Mouse (Mus musculus): ENCODE data around the gene Basp1. TPM values are rescaled to one million over a fixed set of nuclear protein-coding genes. Genes with fewer than 3 reads are reported as not detected.
A peak's percentile ranks its signal among the peaks of the same experiment; 100 is the strongest.

Gene Basp1
- polyA plus RNA-seq, 1 experiment from 2014 or later: 0.94 TPM

DNA sequence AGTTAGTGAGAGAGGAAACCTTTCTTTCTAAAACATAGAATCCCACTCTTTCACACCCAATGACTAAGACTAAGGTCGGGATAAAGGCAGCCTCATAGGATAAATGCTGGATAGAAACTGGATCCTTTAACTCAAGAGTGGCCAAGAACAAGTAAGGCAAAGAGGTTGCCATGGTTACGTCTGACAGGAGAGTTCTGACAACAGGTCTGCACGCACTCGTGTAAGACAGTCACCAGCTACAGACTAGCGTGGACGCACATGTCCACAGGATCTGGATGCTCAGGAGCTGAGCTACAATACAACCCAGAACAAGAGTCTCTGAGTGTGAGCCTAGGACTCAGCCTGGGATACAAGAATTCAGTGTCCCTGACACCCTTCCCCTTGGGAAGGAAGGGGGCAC lies 26.0 kb downstream of the Basp1 start:
- WGBS (ENCODE audit: insufficient replicate concordance): 69% methylated on average over 6 of the region's 6 CpGs
- H3K27me3 ChIP-seq (ENCODE audit: control insufficient read depth, insufficient read depth, low read depth, low read length): no peaks in the 10 kb centered on the region
- H3K27ac ChIP-seq (ENCODE audit: low read length): no peak overlapping the region
- H3K36me3 ChIP-seq (ENCODE audit: control insufficient read depth, insufficient read depth): no peaks in the 10 kb centered on the region
- no peak overlapping the region for H3K4me2 ChIP-seq (ENCODE audit: low read depth, low read length)
- H3K9me3 ChIP-seq (replicated peaks; ENCODE audit: control insufficient read depth, low read length): no peaks in the 10 kb centered on the region
- H3K4me1 ChIP-seq (ENCODE audit: control insufficient read depth, low read depth, low read length): no peaks in the 10 kb centered on the region
- H3K4me3 ChIP-seq (ENCODE audit: low read depth, low read length): no peak overlapping the region
- ATAC-seq (ENCODE audit: low read depth): no peak
- no peak overlapping the region for H3K9ac ChIP-seq (ENCODE audit: low read depth, low read length)

DNA sequence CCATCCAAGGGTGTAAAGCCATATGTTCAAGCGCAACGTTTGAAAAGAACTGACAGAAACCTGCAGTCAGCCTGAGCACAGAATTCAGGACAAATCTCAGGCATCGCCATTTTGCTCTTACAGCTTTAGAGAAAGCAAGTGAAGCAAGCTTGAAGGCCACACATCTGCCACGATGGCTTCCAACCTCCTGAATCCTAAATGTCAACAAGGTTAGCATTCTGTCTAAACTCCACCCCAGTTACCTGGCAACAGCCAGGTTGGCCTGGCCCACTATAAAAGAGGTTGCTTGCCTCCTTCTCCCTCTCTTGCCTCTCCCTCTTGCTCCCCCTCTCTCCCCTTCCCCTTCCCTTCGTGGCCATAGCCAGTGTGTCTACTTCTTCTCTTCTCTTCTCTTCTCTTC lies 33.5 kb downstream of the Basp1 start:
- Histone ChIP-seq H3K4me2 (ENCODE audit: low read depth, low read length) (no peak overlapping the region), H3K27ac (ENCODE audit: low read length) (no peak overlapping the region), H3K27me3 (ENCODE audit: control insufficient read depth, insufficient read depth, low read depth, low read length) (no peaks in the 10 kb centered on the region), H3K4me3 (ENCODE audit: low read depth, low read length) (no peak overlapping the region), H3K9ac (ENCODE audit: low read depth, low read length) (no peak overlapping the region), H3K9me3 (replicated peaks; ENCODE audit: control insufficient read depth, low read length) (no peaks in the 10 kb centered on the region), H3K4me1 (ENCODE audit: control insufficient read depth, low read depth, low read length) (no peaks in the 10 kb centered on the region), H3K36me3 (ENCODE audit: control insufficient read depth, insufficient read depth) (no peaks in the 10 kb centered on the region)
- WGBS (ENCODE audit: insufficient replicate concordance): 65% methylated on average over 5 of the region's 5 CpGs
- ATAC-seq (ENCODE audit: low read depth): no peak

DNA sequence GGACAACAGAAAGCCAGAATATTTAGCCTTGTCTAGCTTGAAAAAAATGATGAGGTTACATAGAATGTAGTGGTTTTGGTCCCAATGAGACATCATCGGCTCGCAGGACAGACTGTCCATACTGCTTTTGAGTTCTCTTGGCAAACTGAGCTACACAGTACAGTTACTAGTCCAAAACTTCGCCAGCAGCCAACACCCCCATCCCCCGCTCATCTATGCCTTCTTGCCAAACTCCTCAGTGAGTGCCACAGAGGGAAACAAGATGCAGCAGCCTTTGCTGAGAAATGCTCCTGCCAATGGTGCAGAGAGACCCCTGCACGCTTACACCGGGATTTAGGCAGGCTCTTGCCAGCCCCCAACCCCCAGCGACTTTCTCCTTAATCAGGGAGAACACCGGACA lies 34.9 kb downstream of the Basp1 start:
- Histone ChIP-seq H3K4me1 (ENCODE audit: control insufficient read depth, low read depth, low read length) (no peaks in the 10 kb centered on the region), H3K4me2 (ENCODE audit: low read depth, low read length) (no peak overlapping the region), H3K9me3 (replicated peaks; ENCODE audit: control insufficient read depth, low read length) (no peaks in the 10 kb centered on the region), H3K27ac (ENCODE audit: low read length) (no peak overlapping the region), H3K4me3 (ENCODE audit: low read depth, low read length) (no peak overlapping the region), H3K27me3 (ENCODE audit: control insufficient read depth, insufficient read depth, low read depth, low read length) (no peaks in the 10 kb centered on the region), H3K9ac (ENCODE audit: low read depth, low read length) (no peak overlapping the region), H3K36me3 (ENCODE audit: control insufficient read depth, insufficient read depth) (no peaks in the 10 kb centered on the region)
- ATAC-seq (ENCODE audit: low read depth): no peak
- WGBS (ENCODE audit: insufficient replicate concordance): 68% methylated on average over 8 of the region's 8 CpGs

DNA sequence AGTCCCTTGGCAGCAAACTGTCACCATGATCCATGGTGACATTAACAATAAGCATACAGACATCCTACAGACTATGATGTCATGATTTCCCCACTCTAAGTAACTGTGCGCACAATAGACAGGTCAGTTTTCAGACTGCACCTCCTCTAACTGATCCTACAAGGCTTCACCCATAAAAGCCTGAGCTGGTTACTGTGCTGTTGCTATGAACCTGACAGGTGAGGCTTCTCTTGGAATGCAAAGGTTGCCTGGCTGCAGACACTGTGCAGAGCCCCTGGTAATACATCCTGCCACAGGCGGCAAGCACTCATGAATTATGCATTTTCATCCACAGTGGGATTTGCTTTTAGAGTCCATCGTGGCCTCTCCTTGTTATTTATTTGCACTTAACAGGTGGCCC lies 36.6 kb downstream of the Basp1 start:
- no peaks in the 10 kb centered on the region for H3K27me3 ChIP-seq (ENCODE audit: control insufficient read depth, insufficient read depth, low read depth, low read length)
- no peaks in the 10 kb centered on the region for H3K36me3 ChIP-seq (ENCODE audit: control insufficient read depth, insufficient read depth)
- WGBS (ENCODE audit: insufficient replicate concordance): 66% methylated on average over 3 of the region's 3 CpGs
- no peak overlapping the region for H3K4me3 ChIP-seq (ENCODE audit: low read depth, low read length)
- no peak for ATAC-seq (ENCODE audit: low read depth)
- H3K9ac ChIP-seq (ENCODE audit: low read depth, low read length): no peak overlapping the region
- H3K4me1 ChIP-seq (ENCODE audit: control insufficient read depth, low read depth, low read length): no peaks in the 10 kb centered on the region
- H3K9me3 ChIP-seq (replicated peaks; ENCODE audit: control insufficient read depth, low read length): no peaks in the 10 kb centered on the region
- no peak overlapping the region for H3K27ac ChIP-seq (ENCODE audit: low read length)
- H3K4me2 ChIP-seq (ENCODE audit: low read depth, low read length): no peak overlapping the region

DNA sequence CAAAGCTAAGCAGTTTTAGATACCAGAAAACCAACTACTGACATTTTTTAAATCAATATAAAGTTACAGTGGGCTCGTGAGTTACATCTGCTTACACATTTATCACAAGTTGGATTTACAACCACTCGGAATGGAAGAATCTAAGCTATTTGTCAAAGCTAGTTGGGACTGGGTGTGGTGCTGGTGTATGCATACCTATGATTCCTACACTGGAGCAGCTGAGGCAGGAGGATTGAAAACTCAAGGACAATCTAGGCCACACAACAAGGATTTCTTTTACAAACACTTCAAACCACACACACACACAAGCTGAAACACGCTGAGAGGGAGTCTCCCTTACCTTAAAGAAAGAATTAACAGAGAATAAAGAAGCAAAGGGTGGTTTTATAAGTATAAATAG lies 40.1 kb downstream of the Basp1 start:
- ATAC-seq (ENCODE audit: low read depth): no peak

DNA sequence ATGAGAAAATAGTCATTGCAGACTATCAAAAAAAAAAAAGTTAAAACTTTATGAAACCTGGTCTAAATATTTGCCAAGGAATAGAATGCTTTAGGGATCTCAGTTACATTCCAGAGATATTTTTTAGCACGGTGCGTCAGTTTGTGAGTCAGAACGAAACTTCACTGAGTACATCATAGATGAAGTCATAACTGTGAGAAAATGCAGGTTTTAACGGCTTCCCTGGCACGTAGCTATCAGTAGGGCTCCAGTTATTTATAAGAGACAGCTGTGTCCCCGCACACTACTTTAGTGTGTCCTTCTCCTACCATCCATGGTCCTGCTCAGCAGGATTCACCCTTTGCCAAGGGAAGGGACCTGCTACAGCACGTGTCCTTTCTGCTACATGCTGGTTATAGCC lies 44.0 kb downstream of the Basp1 start:
- Histone ChIP-seq H3K36me3 (ENCODE audit: control insufficient read depth, insufficient read depth) (no peaks in the 10 kb centered on the region), H3K9me3 (replicated peaks; ENCODE audit: control insufficient read depth, low read length) (no peaks in the 10 kb centered on the region), H3K4me1 (ENCODE audit: control insufficient read depth, low read depth, low read length) (no peaks in the 10 kb centered on the region), H3K27ac (ENCODE audit: low read length) (no peak overlapping the region), H3K27me3 (ENCODE audit: control insufficient read depth, insufficient read depth, low read depth, low read length) (peaks cover 5% of the 10 kb centered on the region), H3K4me3 (ENCODE audit: low read depth, low read length) (no peak overlapping the region), H3K9ac (ENCODE audit: low read depth, low read length) (no peak overlapping the region), H3K4me2 (ENCODE audit: low read depth, low read length) (no peak overlapping the region)
- 68% methylated on average over 7 of the region's 7 CpGs for WGBS (ENCODE audit: insufficient replicate concordance)
- no peak for ATAC-seq (ENCODE audit: low read depth)

More for the DNA sequence above, 40.1 kb downstream of the Basp1 start:
- Histone ChIP-seq H3K27me3 (ENCODE audit: control insufficient read depth, insufficient read depth, low read depth, low read length) (no peaks in the 10 kb centered on the region), H3K9me3 (replicated peaks; ENCODE audit: control insufficient read depth, low read length) (no peaks in the 10 kb centered on the region), H3K36me3 (ENCODE audit: control insufficient read depth, insufficient read depth) (no peaks in the 10 kb centered on the region), H3K4me2 (ENCODE audit: low read depth, low read length) (no peak overlapping the region), H3K4me3 (ENCODE audit: low read depth, low read length) (no peak overlapping the region), H3K9ac (ENCODE audit: low read depth, low read length) (no peak overlapping the region), H3K27ac (ENCODE audit: low read length) (no peak overlapping the region), H3K4me1 (ENCODE audit: control insufficient read depth, low read depth, low read length) (no peaks in the 10 kb centered on the region)
- 56% methylated on average over 3 of the region's 3 CpGs for WGBS (ENCODE audit: insufficient replicate concordance)

DNA sequence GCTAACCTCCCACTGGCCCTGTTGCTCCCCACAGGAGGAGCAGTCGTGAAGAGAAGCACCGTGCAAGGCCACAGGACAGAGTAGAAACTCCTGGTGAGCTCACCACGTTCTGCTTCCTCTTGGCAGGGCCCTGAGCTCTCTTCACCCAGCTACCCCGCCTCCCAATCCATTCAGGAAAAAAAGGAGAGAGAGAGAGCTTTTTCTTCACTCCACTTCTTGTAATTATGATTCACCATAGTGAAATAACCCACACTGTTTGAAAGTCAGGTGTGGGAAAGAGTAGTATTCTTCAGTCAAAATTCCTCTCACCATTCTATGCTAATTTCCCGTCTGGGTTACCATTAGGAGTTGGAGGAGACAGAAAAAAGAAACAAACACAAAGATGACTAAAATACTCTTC lies 48.1 kb downstream of the Basp1 start:
- WGBS (ENCODE audit: insufficient replicate concordance): 43% methylated on average over 5 of the region's 5 CpGs
- no peak for ATAC-seq (ENCODE audit: low read depth)
- Histone ChIP-seq H3K27ac (ENCODE audit: low read length) (no peak overlapping the region), H3K4me2 (ENCODE audit: low read depth, low read length) (no peak overlapping the region), H3K4me3 (ENCODE audit: low read depth, low read length) (no peak overlapping the region), H3K36me3 (ENCODE audit: control insufficient read depth, insufficient read depth) (no peaks in the 10 kb centered on the region), H3K9ac (ENCODE audit: low read depth, low read length) (no peak overlapping the region), H3K4me1 (ENCODE audit: control insufficient read depth, low read depth, low read length) (no peaks in the 10 kb centered on the region), H3K9me3 (replicated peaks; ENCODE audit: control insufficient read depth, low read length) (no peaks in the 10 kb centered on the region), H3K27me3 (ENCODE audit: control insufficient read depth, insufficient read depth, low read depth, low read length) (peaks cover 11% of the 10 kb centered on the region)

DNA sequence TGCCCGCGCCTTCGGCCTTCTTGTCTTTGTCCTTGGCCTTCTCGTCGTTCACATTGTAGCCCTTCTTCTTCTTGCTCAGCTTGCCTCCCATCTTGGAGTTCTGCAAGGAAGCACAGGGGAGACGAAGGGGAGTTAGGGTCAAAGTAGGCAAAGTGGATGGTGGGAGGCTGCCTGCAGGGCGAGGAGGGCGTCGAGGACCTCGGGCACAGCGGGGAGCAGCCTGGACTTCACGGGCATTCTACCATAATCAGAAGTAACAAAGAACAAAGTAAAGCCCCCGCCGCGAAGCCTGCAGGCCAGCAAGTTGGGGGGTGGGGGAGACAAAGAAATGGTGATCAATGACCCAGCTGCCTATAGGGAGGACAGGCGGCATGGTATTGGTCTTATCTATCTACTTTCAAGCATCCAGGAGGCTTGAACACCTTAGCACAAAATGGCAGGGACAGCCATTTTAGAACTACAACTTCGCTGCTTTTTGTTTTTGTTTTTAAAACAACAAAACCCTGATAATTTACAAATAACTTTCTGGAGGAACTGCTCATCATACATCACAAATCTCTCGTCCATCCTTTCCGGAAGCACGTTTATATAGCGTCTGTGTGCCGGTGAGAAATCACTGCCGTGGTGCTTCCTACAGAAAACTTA lies 48.6 kb downstream of the Basp1 start:
- Histone ChIP-seq H3K9ac (ENCODE audit: low read depth, low read length) (no peak overlapping the region), H3K27ac (ENCODE audit: low read length) (no peak overlapping the region), H3K9me3 (replicated peaks; ENCODE audit: control insufficient read depth, low read length) (no peaks in the 10 kb centered on the region), H3K27me3 (ENCODE audit: control insufficient read depth, insufficient read depth, low read depth, low read length) (peaks cover 11% of the 10 kb centered on the region), H3K4me2 (ENCODE audit: low read depth, low read length) (peak overlapping the region; percentile 57), H3K4me3 (ENCODE audit: low read depth, low read length) (peak overlapping the region; percentile 42), H3K4me1 (ENCODE audit: control insufficient read depth, low read depth, low read length) (no peaks in the 10 kb centered on the region), H3K36me3 (ENCODE audit: control insufficient read depth, insufficient read depth) (no peaks in the 10 kb centered on the region)
- ATAC-seq (ENCODE audit: low read depth): no peak
- WGBS (ENCODE audit: insufficient replicate concordance): 51% methylated on average over 23 of the region's 23 CpGs

DNA sequence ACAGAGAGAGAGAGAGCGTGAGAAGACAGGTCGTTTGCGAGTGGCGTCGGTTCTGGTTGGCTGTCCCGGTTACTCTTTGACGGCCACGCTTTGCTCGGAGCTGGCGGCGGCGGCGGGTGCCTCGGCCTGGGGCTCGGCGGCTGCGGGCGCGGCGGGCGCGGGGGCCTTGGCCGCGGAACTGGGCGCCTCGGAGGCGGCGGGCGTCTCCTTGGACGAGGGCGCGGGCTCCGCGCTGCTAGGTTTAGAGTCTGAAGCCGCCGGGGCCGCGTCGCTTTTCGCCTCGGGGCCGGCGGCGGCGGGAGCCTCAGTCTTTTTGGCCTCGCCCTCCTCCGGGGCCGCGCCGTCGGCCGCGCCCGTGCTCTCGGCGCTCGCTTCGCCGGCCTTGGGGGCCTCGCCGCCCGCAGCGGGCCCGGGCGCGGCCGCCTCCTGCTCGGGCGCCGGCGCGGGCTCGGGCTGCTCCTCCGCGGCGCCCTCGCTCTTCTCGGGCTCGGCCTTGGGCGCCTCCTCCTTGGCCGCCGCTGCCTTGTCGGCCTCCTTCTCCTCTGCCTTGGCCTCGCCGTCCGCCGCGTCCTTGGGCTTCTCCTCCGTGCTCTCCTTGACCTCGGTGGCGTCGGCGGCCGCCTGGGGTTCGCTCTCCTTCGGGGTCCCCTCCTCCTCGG lies 49.3 kb downstream of the Basp1 start:
- ATAC-seq (ENCODE audit: low read depth): peak; percentile 21; the same call in 1 of the 2 replicates
- H3K4me1 ChIP-seq (ENCODE audit: control insufficient read depth, low read depth, low read length): no peaks in the 10 kb centered on the region
- H3K36me3 ChIP-seq (ENCODE audit: control insufficient read depth, insufficient read depth): no peaks in the 10 kb centered on the region
- H3K4me3 ChIP-seq (ENCODE audit: low read depth, low read length): peak overlapping the region; percentile 42
- H3K27ac ChIP-seq (ENCODE audit: low read length): no peak overlapping the region
- H3K9me3 ChIP-seq (replicated peaks; ENCODE audit: control insufficient read depth, low read length): no peaks in the 10 kb centered on the region
- H3K4me2 ChIP-seq (ENCODE audit: low read depth, low read length): peak overlapping the region; percentile 57
- peaks cover 11% of the 10 kb centered on the region for H3K27me3 ChIP-seq (ENCODE audit: control insufficient read depth, insufficient read depth, low read depth, low read length)
- peak overlapping the region; percentile 5; the same call in 1 of the 2 replicates for H3K9ac ChIP-seq (ENCODE audit: low read depth, low read length)
- WGBS (ENCODE audit: insufficient replicate concordance): 20% methylated on average over 77 of the region's 97 CpGs

All from liver, embryonic 16.5 days (tissue).